Mouse (Mus musculus) ES-Bruce4 (cell line): ENCODE data around the gene Sh3glb1.

ENCODE experiments used
- CTCF ChIP-seq: IDR thresholded peaks from one replicate; pipeline ENCODE4 v1.8.1; 2011; ENCODE audit warnings: low read depth, low read length
- POLR2A ChIP-seq: IDR thresholded peaks from one replicate; pipeline ENCODE4 v1.8.1; 2011; ENCODE audit warnings: low read length; ENCODE audit not compliant: insufficient read depth

GRCm38 (mm10) chr3:144676249-144676648 is 43.9 kb downstream of the Sh3glb1 start:
- TF ChIP-seq POLR2A (no peak), CTCF (no peak)
